Mouse (Mus musculus) liver, adult 2 months (tissue): ENCODE measurements around the gene Plekhb2.

Experiments used
- CTCF ChIP-seq: fragments of 200-500 bp; IDR thresholded peaks from 2 replicates; pipeline ENCODE4 v1.5.1; 2011; ENCODE audit warnings: low read depth, low read length, control low read depth
- POLR2A ChIP-seq: fragments of 200-500 bp; IDR thresholded peaks from 2 replicates; pipeline ENCODE4 v1.6.1; 2011; ENCODE audit warnings: low read length, control low read depth; ENCODE audit not compliant: insufficient read depth; ENCODE audit errors: extremely low read depth

DNA sequence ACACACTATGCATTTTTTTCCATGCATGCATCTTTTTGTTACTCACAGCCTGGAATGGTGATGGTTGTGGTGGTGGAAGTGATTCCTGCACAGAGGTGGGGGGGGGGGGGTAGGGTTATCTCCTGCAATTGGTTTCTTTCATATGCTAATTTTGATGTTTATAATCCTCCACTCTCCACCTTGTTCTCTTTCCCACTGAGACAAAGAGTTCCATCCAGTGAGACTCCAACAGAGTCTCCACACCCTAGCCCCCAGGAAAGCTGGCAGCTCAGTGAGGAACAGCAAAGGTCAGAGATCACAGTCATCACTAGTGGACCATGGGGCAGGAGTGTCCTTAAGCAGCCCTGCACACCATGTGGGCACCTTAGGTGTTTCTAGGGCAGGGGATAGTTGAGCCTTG, 34.0 kb downstream of the Plekhb2 start:
- TF ChIP-seq POLR2A = no peak
- TF ChIP-seq CTCF = no peak
